Mouse (Mus musculus) cerebellum, adult 11-12 months (tissue): ENCODE data around the gene Ppp3r2.

Source experiments
- DNase-seq: peaks from one replicate; pipeline ENCODE4 v3.0.0; 2022

The Ppp3r2 gene

GRCm38 (mm10) chr4:49681812-49682211 is at the start of gene Ppp3r2:
Gene Ppp3r2, minus strand, starts transcription at chr4:49682024.
- no peak for DNase-seq

GRCm38 (mm10) chr4:49729326-49729725 is 47.5 kb upstream of the Ppp3r2 start:
- DNase-seq, result no peak

GRCm38 (mm10) chr4:49723908-49724307 is 42.1 kb upstream of the Ppp3r2 start:
- no peak for DNase-seq

DNA sequence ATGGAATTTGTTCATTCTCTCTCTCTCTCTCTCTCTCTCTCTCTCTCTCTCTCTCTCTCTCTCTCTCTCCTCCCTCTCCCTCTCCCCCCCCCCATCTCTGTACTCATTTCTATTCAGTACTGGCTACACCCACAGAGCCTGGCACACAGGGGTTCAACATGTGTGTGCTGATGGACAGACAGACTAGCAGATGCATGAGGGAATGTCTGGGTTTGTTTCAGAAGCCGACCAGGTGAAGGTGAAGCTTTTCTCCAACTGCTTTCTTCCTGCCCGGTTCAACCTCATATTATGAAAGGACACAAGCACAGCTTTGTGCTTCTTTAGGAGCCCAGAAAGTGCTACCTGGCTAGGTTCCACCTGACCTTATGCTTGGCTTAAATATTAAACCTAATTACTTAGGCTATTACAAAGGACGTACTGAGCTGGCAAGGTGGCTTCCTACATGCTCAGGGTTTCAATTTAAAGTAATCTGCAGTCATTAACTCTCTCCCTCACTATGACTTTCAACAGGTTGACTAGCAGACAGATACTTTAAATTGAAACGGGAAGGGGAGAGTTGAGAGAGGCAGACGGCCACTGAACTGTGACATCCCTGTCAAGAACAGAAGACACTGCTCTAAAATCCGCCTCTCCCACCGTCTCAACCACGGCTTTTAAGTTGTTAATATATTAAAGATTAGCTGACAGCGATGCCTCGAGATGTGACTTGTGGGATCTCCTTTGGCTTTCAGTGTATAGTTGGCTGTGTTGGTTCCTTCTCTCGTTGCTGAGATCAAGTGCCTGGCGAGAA is 9.8 kb upstream of the Ppp3r2 start:
- DNase-seq, result no peak

GRCm38 (mm10) chr4:49688594-49689288 is 6.9 kb upstream of the Ppp3r2 start:
- DNase-seq, result peak; percentile 18

- no peak for DNase-seq
Measured at GRCm38 (mm10) chr4:49680171-49680875, 1.5 kb downstream of the Ppp3r2 start.

DNA sequence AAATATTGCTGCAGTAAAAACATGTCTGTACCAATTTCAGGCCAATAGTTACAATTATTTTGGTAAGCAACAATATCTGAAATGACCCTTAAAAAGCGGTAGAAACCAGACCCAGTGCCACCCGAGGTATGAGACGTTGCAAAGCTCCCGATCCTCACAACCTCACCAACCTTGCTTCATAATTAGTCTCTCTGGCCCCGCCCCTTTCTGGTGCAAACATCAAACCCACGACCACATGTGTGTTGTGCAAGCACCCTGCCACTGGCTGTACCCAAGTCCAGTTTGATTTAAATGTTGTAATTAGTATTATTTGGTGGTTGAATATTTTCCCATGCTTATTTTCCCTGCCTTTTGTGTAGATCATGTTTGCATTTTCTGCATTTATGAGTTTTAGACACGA is 5.0 kb downstream of the Ppp3r2 start:
- no peak for DNase-seq

GRCm38 (mm10) chr4:49676071-49676470 is 5.8 kb downstream of the Ppp3r2 start:
- DNase-seq, result no peak

DNA sequence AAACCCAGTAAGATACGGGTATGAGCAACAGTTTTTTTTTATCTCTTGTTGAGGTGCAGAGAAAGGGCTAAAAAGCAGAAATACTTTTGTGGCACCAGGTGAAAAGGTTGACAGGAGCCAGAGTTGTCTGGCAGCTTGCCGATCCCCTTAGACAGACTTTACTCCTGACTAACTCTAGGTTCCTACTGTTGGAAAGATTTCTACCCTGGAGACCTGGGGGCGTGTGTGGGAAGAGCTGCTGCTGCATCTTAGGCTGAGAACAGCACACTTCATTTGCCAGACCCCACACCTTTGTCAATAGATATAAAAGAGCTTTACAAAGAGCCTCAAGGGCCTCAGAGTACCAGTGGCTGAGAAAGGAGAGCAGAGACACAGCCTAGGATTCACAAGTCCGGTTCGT is 17.0 kb downstream of the Ppp3r2 start:
- no peak for DNase-seq

GRCm38 (mm10) chr4:49662231-49662630 is 19.6 kb downstream of the Ppp3r2 start:
- no peak for DNase-seq

DNA sequence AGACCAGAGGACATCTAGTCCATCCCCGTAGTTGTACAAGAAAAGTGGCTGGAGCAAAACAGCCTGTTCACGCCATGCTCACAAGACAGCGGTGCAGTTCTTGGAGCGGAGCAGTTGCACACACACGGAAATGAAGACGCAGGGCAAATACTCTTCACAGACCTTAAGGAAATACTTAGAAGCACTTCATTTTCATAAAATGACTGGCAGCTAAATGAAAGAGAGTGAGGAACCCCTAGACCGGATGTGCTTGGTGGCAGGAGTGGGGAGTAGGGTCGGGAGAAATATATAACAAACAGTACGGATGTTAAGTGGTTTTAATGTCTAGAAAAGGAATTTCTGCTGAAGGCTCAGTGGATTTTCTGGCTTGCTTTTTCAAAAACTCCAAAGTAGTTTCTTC is 20.2 kb downstream of the Ppp3r2 start:
- DNase-seq, result no peak

- DNase-seq, result no peak
Measured at GRCm38 (mm10) chr4:49659421-49659820, 22.4 kb downstream of the Ppp3r2 start.

DNA sequence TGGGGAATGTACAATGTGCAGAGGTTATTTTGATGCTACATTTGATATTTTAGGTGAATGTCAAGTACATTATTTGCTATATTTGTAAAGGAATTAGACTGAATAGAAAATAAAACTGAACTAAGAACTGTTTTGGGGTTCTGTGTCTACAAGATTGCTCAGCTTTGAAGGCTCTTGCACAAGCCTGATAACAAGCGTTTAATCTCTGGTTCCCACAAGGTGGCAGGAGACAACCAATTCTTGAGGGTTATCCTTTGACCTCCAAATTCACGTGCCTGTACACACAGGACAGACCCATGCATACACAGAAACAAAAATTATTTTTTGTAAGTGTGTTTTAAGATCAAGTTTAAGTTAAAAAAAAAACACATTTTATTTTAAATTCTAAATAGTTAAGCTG is 41.9 kb downstream of the Ppp3r2 start:
- no peak for DNase-seq

DNA sequence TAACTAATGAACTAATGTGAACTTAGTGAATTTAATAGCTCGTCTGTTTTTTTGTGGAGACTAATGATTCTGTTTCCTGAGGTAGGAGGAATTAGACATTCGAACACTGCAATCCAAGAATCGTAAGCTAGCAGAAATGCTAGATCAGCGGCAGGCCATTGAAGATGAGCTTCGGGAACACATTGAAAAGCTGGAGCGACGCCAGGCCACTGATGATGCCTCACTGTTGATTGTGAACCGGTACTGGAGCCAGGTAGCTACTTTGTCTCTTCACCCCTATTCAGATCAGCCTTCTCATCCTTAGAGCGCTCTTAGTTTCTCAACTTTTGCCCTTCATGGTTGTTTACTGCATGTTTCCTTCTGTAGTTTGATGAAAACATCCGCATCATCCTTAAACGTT is 44.0 kb downstream of the Ppp3r2 start:
- no peak for DNase-seq

DNA sequence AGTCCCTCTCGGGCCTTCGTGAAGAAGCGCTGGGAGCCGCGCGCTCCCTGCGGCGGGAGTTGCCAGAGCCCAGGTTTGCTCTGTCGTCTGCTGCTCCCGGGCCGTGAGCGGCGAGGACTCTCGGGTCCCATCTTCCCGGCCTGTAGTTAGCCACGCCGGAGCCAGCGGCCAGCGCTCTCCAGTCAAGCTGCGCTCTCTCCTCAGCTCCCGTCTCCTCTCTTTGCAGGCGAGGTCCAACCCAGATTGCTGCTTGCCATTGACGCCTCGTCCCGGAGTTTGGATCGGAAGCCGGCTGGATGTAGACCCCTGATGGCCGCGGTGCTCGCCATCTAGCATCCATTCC is 49.7 kb downstream of the Ppp3r2 start:
- DNase-seq, result no peak

GRCm38 (mm10) chr4:49631319-49632138 is 50.3 kb downstream of the Ppp3r2 start, which contains the start of gene Rnf20:
Gene Rnf20, plus strand, starts transcription at chr4:49632006.
- peak; percentile 96 for DNase-seq

GRCm38 (mm10) chr4:49628941-49629340 is 52.9 kb downstream of the Ppp3r2 start:
- DNase-seq, result no peak
